Mouse (Mus musculus): ENCODE data around the gene Fam76b. TPM values are rescaled to one million over a fixed set of nuclear protein-coding genes. Genes with fewer than 3 reads are reported as not detected.
"Not testable (repeated sequence)": the region's sequence is repeated elsewhere in the genome, so short reads cannot be mapped to it uniquely, and the experiment has no call there.

Fam76b gene
- total RNA-seq (2021): 10 to 100 TPM; 19.3 to 20.0 TPM

- peak; percentile 99 to 100 for DNase-seq
These were observed at the start of gene Fam76b for GRCm38 (mm10) chr9:13827406-13828086. Gene Fam76b, plus strand, starts transcription at chr9:13827716.

- DNase-seq: no peak
These were observed 45.5 kb upstream of the Fam76b start for GRCm38 (mm10) chr9:13781985-13782384.

- not testable (repeated sequence) for DNase-seq
These were observed 36.7 kb upstream of the Fam76b start for GRCm38 (mm10) chr9:13790864-13791263.

- DNase-seq: no peak
These were observed 33.2 kb upstream of the Fam76b start for GRCm38 (mm10) chr9:13794302-13794701.

GRCm38 (mm10) chr9:13794756-13795155 lies 32.8 kb upstream of the Fam76b start:
- DNase-seq: no peak

GRCm38 (mm10) chr9:13804480-13804879 lies 23.0 kb upstream of the Fam76b start:
- DNase-seq: no peak

- DNase-seq: no peak
These were observed 20.7 kb upstream of the Fam76b start for GRCm38 (mm10) chr9:13806854-13807253.

GRCm38 (mm10) chr9:13807657-13808056 lies 19.9 kb upstream of the Fam76b start:
- DNase-seq: no peak

GRCm38 (mm10) chr9:13809937-13810336 lies 17.6 kb upstream of the Fam76b start:
- DNase-seq: no peak

- DNase-seq: no peak
These were observed 9.1 kb upstream of the Fam76b start for GRCm38 (mm10) chr9:13818369-13818768.

GRCm38 (mm10) chr9:13820774-13821173 lies 6.7 kb upstream of the Fam76b start:
- no peak for DNase-seq

GRCm38 (mm10) chr9:13825896-13826295 lies 1.6 kb upstream of the Fam76b start:
- no peak for DNase-seq

- no peak for DNase-seq
These were observed 1.1 kb upstream of the Fam76b start for GRCm38 (mm10) chr9:13826391-13826805.

- DNase-seq: peak; percentile 94 to 96
These were observed 597 bp upstream of the Fam76b start, which contains the start of gene Cep57 for GRCm38 (mm10) chr9:13826832-13827405. Gene Cep57, minus strand, starts transcription at chr9:13827107.

- no peak for DNase-seq
These were observed 548 bp downstream of the Fam76b start for GRCm38 (mm10) chr9:13828087-13828441.

- no peak for DNase-seq
These were observed 7.7 kb downstream of the Fam76b start for GRCm38 (mm10) chr9:13835256-13835655.

- no peak for DNase-seq
These were observed 9.2 kb downstream of the Fam76b start for GRCm38 (mm10) chr9:13836726-13837125.

- DNase-seq: no peak
These were observed 20.1 kb downstream of the Fam76b start for GRCm38 (mm10) chr9:13847591-13847990.

GRCm38 (mm10) chr9:13848481-13849480 lies 21.3 kb downstream of the Fam76b start:
- peak in 1 of 2 experiments; percentile 8 for DNase-seq

- DNase-seq: no peak
These were observed 26.4 kb downstream of the Fam76b start for GRCm38 (mm10) chr9:13853876-13854275.

GRCm38 (mm10) chr9:13856247-13856646 lies 28.7 kb downstream of the Fam76b start:
- no peak for DNase-seq

- no peak for DNase-seq
These were observed 29.3 kb downstream of the Fam76b start for GRCm38 (mm10) chr9:13856777-13857176.

GRCm38 (mm10) chr9:13867646-13868045 lies 40.1 kb downstream of the Fam76b start:
- DNase-seq: no peak
